Comparison of ENCODE assay signal across 9 mouse cellular contexts in genomic region chr11:120308441-120309320, GRCm38 (mm10). TPM values are rescaled to one million over a fixed set of nuclear protein-coding genes. Genes with fewer than 3 reads are reported as not detected.
A peak's percentile ranks its signal among the peaks of the same experiment; 100 is the strongest.
DNase-seq lines count a peak whose midpoint lies in the region; ATAC-seq lines count a peak whose summit lies in the region.
"Had no signal": no experiment of that assay in that cellular context is flagged by ENCODE, and none has a peak within 500 bp of the region (broad histone marks: within the 10 kb centered on the region; RNA-seq: fewer than 3 reads in every experiment).

No protein-coding gene starts in this region.

- no peaks in the 10 kb centered on the region for H3K36me3 ChIP-seq in neural tube, embryonic 12.5 days
- H3K36me3 ChIP-seq: limb, embryonic 15.5 days had no signal

- H3K9me3 ChIP-seq in neural tube, embryonic 12.5 days: no peaks in the 10 kb centered on the region
- H3K9me3 ChIP-seq: limb, embryonic 15.5 days had no signal

- WGBS in neural tube, embryonic 12.5 days: 54% methylated on average over 15 of the region's 15 CpGs

- DNase-seq in embryo, embryonic 10 days (ENCODE audit: low spot score): peak; percentile 3
- DNase-seq in embryo, embryonic 11 days: no peak
- peak; percentile 8 for DNase-seq in kidney, adult 11 months
- no peak for DNase-seq in kidney, postnatal 14 days
- DNase-seq in spleen, adult 12 weeks (ENCODE audit: low spot score): peak; percentile 4
- no peak for DNase-seq in spleen, postnatal 36 days (ENCODE audit: low spot score in 2 of 2)

- no peak overlapping the region for H3K4me2 ChIP-seq in neural tube, embryonic 12.5 days (replicated peaks)
- H3K4me2 ChIP-seq: limb, embryonic 15.5 days had no signal

- H3K9ac ChIP-seq in neural tube, embryonic 12.5 days: 0 out of 2 replicates have a peak overlapping the region, but pooled peaks have one; percentile 14
- H3K9ac ChIP-seq: limb, embryonic 15.5 days had no signal

- H3K4me3 ChIP-seq in neural tube, embryonic 12.5 days: no peak overlapping the region
- H3K4me3 ChIP-seq: limb, embryonic 15.5 days had no signal

- H3K4me1 ChIP-seq in neural tube, embryonic 12.5 days: peaks cover 44% of the 10 kb centered on the region

- peaks cover 17% of the 10 kb centered on the region for H3K27me3 ChIP-seq in neural tube, embryonic 12.5 days (replicated peaks)

- no peak overlapping the region for H3K27ac ChIP-seq in neural tube, embryonic 12.5 days
- H3K27ac ChIP-seq: limb, embryonic 15.5 days had no signal

- ATAC-seq in neural tube, embryonic 12.5 days (ENCODE audit: low FRiP score, low read depth): no peak
- no peak for ATAC-seq in activated CD4-positive, CD25-positive, alpha-beta regulatory T cell, adult 4 months

RNA-seq across cellular contexts. Expression of gene Actg1, which starts 39.7 kb away (rescaled TPM):
- 3,655 and 3,681 TPM in 2 replicates for polyA plus RNA-seq in neural tube, embryonic 12.5 days (2016; fragmentation: Nextera tagmentation; extraction: Ambion mirVana)
- 1,000 to 10,000 TPM; 2,904 to 3,852 TPM for polyA plus RNA-seq in activated CD4-positive, CD25-positive, alpha-beta regulatory T cell, adult 4 months (2017; shearing (Covaris generic))

RNA-seq across cellular contexts. Expression of gene Fscn2, which starts 52.7 kb away (rescaled TPM):
- 1.1 and 1.6 TPM in 2 replicates for polyA plus RNA-seq in neural tube, embryonic 12.5 days (2016; fragmentation: Nextera tagmentation; extraction: Ambion mirVana)
- 1 to 10 TPM in 1 of 2 experiments, under 1 TPM in 1; 0.47 to 1.1 TPM for polyA plus RNA-seq in activated CD4-positive, CD25-positive, alpha-beta regulatory T cell, adult 4 months (2017; shearing (Covaris generic))

Comparison
In these comparisons a context has a peak if more than half of its experiments do, and no peak if none do; other contexts are left out.
1. DNase-seq: peak in embryo, embryonic 10 days (single experiment), kidney, adult 11 months (single experiment) and spleen, adult 12 weeks (single experiment); none in embryo, embryonic 11 days (single experiment), kidney, postnatal 14 days (single experiment) and spleen, postnatal 36 days (0 of 2).